Mouse (Mus musculus): ENCODE measurements around the gene Slc25a38. TPM values are rescaled to one million over a fixed set of nuclear protein-coding genes. Genes with fewer than 3 reads are reported as not detected.

Slc25a38 gene
- polyA plus RNA-seq, 1 experiment from 2014 or later, result 34.8 TPM

DNA sequence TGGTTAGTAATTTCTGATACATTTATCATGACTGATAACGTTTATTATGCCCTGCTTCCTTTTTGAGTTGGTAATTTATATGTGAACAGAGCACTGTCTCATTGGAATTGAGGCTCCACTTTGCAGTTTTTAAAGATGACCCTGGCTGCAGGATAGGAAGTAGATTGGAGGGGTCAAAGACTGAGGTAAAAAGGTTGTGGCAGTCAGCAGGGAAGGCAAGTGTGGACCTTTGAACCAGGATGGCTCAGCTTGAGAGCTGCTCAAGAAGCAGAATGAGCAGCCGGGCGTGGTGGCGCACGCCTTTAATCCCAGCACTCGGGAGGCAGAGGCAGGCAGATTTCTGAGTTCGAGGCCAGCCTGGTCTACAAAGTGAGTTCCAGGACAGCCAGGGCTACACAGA lies 3.3 kb downstream of the Slc25a38 start:
- H3K4me1 ChIP-seq (ENCODE audit: control insufficient read depth, insufficient read depth, low read length), result peaks cover 28% of the 10 kb centered on the region
- no peaks in the 10 kb centered on the region for H3K27me3 ChIP-seq (ENCODE audit: control insufficient read depth, insufficient read depth, low read length)
- no peak overlapping the region for H3K4me2 ChIP-seq (ENCODE audit: low read depth, low read length)
- WGBS, result 93% methylated on average over 7 of the region's 7 CpGs
- no peak overlapping the region for H3K9ac ChIP-seq (ENCODE audit: low read length)
- H3K9me3 ChIP-seq (replicated peaks; ENCODE audit: control insufficient read depth, low read length), result no peaks in the 10 kb centered on the region
- peaks cover 4% of the 10 kb centered on the region; the same call in 1 of the 2 replicates for H3K36me3 ChIP-seq (ENCODE audit: control insufficient read depth, insufficient read depth, low read length)
- H3K4me3 ChIP-seq (replicated peaks; ENCODE audit: low read length), result no peak overlapping the region
- no peak overlapping the region for H3K27ac ChIP-seq (ENCODE audit: low read length)
- no peak for ATAC-seq (ENCODE audit: insufficient read depth, low FRiP score)

DNA sequence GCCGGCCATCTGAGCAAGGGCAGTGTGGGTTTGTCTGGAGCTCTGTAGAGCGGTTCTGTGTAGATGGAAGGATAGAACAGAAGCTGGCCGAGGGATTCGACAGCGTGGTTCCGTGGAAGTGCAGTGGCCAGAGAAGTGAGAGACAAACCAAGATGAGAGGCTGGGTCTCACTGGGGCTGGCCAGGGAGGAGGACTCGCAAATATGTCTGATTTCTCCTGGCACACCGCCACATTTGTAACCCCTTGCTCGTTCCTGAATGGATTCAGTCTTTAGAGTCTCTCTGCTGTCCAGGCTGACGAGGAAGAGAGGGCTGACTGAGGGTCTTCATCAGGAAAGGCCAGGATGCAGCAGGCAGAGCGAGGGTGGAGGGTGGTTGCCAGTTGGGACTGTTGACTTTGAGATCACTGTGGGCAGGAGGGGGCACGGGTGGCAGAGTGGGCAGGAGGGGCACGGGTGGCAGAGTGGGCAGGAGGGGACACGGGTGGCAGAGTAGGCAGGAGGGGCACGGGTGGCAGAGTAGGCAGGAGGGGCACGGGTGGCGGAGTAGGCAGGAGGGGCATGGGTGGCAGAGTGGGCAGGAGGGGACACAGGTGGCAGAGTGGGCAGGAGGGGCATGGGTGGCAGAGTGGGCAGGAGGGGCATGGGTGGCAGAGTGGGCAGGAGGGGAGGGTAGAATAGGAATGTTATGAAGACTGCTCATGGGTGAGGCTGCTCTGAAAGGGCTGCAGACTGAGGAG lies 4.0 kb downstream of the Slc25a38 start:
- ATAC-seq (ENCODE audit: insufficient read depth, low FRiP score), result no peak
- 86% methylated on average over 17 of the region's 17 CpGs for WGBS
- no peak overlapping the region for H3K27ac ChIP-seq (ENCODE audit: low read length)

DNA sequence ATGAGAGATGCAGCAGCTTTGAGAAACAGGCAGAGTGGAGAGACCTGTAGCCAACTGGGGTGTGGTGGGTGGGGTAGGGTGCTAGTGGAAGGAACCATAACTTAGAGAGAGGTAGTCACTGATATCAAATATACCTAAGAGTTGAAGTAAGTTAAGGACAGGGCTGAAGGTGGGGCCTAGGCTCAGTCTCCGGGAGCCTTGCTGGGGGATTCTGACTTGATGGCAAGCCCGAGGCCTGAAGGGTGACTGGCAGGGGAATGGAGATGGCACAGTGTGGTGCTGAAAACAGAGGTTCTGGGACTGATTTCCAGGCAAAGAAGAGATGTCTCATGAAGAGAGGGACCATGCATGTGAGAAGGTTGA lies 4.6 kb downstream of the Slc25a38 start:
- H3K27me3 ChIP-seq (ENCODE audit: control insufficient read depth, insufficient read depth, low read length), result no peaks in the 10 kb centered on the region
- H3K4me2 ChIP-seq (ENCODE audit: low read depth, low read length), result no peak overlapping the region
- 83% methylated on average over 2 of the region's 2 CpGs for WGBS
- H3K9ac ChIP-seq (ENCODE audit: low read length), result no peak overlapping the region
- ATAC-seq (ENCODE audit: insufficient read depth, low FRiP score), result no peak
- peaks cover 28% of the 10 kb centered on the region for H3K4me1 ChIP-seq (ENCODE audit: control insufficient read depth, insufficient read depth, low read length)
- H3K4me3 ChIP-seq (replicated peaks; ENCODE audit: low read length), result no peak overlapping the region
- H3K36me3 ChIP-seq (ENCODE audit: control insufficient read depth, insufficient read depth, low read length), result peaks cover 4% of the 10 kb centered on the region; the same call in 1 of the 2 replicates
- H3K9me3 ChIP-seq (replicated peaks; ENCODE audit: control insufficient read depth, low read length), result no peaks in the 10 kb centered on the region
- peak overlapping the region; percentile 82; the same call in 1 of the 2 replicates for H3K27ac ChIP-seq (ENCODE audit: low read length)

More for the DNA sequence above, 4.0 kb downstream of the Slc25a38 start:
- H3K36me3 ChIP-seq (ENCODE audit: control insufficient read depth, insufficient read depth, low read length), result peaks cover 4% of the 10 kb centered on the region; the same call in 1 of the 2 replicates
- no peak overlapping the region for H3K4me3 ChIP-seq (replicated peaks; ENCODE audit: low read length)
- peaks cover 28% of the 10 kb centered on the region for H3K4me1 ChIP-seq (ENCODE audit: control insufficient read depth, insufficient read depth, low read length)
- no peak overlapping the region for H3K9ac ChIP-seq (ENCODE audit: low read length)
- no peaks in the 10 kb centered on the region for H3K9me3 ChIP-seq (replicated peaks; ENCODE audit: control insufficient read depth, low read length)
- no peaks in the 10 kb centered on the region for H3K27me3 ChIP-seq (ENCODE audit: control insufficient read depth, insufficient read depth, low read length)
- H3K4me2 ChIP-seq (ENCODE audit: low read depth, low read length), result no peak overlapping the region

DNA sequence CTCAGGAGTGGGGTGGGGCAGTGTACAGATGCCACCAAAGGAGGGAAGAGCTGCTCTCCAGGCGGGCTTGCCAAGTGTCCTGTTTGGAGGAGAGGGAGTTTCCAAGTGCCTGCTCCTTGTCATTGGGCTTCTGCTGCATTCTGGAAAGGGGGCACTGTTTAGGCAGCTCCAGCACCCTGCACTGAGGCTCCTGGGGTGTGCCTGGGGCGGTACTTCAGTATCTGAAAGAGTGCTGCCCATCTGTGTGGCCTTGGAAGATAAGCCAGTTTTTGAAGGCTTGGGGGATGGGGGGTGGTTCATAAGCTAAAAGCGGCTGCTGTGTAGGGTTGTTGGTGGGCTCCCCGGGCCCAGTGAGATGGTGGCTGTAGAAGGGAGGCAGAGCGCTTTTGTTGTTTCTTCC lies 5.4 kb downstream of the Slc25a38 start:
- H3K9ac ChIP-seq (ENCODE audit: low read length), result 0 out of 2 replicates have a peak overlapping the region, but pooled peaks have one; percentile 28
- H3K27me3 ChIP-seq (ENCODE audit: control insufficient read depth, insufficient read depth, low read length), result no peaks in the 10 kb centered on the region
- peaks cover 4% of the 10 kb centered on the region; the same call in 1 of the 2 replicates for H3K36me3 ChIP-seq (ENCODE audit: control insufficient read depth, insufficient read depth, low read length)
- H3K9me3 ChIP-seq (replicated peaks; ENCODE audit: control insufficient read depth, low read length), result no peaks in the 10 kb centered on the region
- H3K4me2 ChIP-seq (ENCODE audit: low read depth, low read length), result peak overlapping the region; percentile 5; the same call in 1 of the 2 replicates
- ATAC-seq (ENCODE audit: insufficient read depth, low FRiP score), result 0 out of 2 replicates have a peak, but pooled peaks have one; percentile 31
- H3K4me1 ChIP-seq (ENCODE audit: control insufficient read depth, insufficient read depth, low read length), result peaks cover 28% of the 10 kb centered on the region
- WGBS, result 75% methylated on average over 5 of the region's 5 CpGs
- H3K4me3 ChIP-seq (replicated peaks; ENCODE audit: low read length), result no peak overlapping the region
- H3K27ac ChIP-seq (ENCODE audit: low read length), result peak overlapping the region; percentile 82

DNA sequence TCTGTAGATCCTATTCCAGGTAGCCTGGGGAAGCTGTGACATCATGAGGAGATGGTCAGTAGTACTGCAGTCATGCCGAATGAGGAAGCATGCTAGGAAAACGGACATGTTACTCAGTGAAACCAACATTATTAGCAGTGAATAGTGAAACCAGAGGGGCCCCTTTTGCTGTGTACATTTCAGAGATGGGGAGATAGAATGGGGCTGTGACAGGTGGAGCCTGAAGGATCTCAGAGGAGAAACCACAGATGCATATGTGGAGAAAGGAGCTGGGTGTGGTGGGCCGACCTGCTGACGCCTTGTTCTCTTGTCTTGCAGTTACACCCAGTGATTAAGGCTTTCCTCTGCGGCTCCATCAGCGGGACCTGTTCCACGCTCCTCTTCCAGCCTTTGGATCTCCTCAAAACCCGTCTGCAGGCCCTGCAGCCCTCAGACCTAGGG lies 6.0 kb downstream of the Slc25a38 start:
- peaks cover 4% of the 10 kb centered on the region; the same call in 1 of the 2 replicates for H3K36me3 ChIP-seq (ENCODE audit: control insufficient read depth, insufficient read depth, low read length)
- H3K9ac ChIP-seq (ENCODE audit: low read length), result no peak overlapping the region
- no peak overlapping the region for H3K4me3 ChIP-seq (replicated peaks; ENCODE audit: low read length)
- no peaks in the 10 kb centered on the region for H3K9me3 ChIP-seq (replicated peaks; ENCODE audit: control insufficient read depth, low read length)
- no peaks in the 10 kb centered on the region for H3K27me3 ChIP-seq (ENCODE audit: control insufficient read depth, insufficient read depth, low read length)
- ATAC-seq (ENCODE audit: insufficient read depth, low FRiP score), result peak; percentile 77
- peak overlapping the region; percentile 82 for H3K27ac ChIP-seq (ENCODE audit: low read length)
- H3K4me2 ChIP-seq (ENCODE audit: low read depth, low read length), result peak overlapping the region; percentile 5; the same call in 1 of the 2 replicates
- WGBS, result 63% methylated on average over 8 of the region's 8 CpGs
- peaks cover 24% of the 10 kb centered on the region for H3K4me1 ChIP-seq (ENCODE audit: control insufficient read depth, insufficient read depth, low read length)

DNA sequence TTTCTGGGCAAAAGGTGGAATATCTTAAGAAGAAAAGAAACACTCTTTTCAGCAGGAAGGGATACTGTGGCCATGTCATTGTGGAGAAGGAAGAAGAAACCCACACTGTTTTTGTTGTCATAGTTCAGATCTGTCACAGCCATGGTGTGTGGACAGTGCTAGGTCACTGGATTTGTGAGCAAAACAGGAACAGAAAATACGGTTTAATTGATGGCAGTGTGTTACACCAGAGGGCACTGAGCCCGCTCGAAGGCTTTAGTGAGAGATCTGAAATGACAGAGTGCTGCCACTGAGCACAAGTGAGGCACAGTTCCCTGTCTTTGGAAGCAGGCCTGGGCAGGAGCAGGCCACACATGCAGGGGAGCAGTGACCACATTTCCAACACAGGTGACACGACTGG lies 8.0 kb downstream of the Slc25a38 start:
- Histone ChIP-seq H3K9me3 (replicated peaks; ENCODE audit: control insufficient read depth, low read length) (no peaks in the 10 kb centered on the region), H3K4me1 (ENCODE audit: control insufficient read depth, insufficient read depth, low read length) (peaks cover 23% of the 10 kb centered on the region), H3K4me2 (ENCODE audit: low read depth, low read length) (no peak overlapping the region), H3K9ac (ENCODE audit: low read length) (no peak overlapping the region), H3K4me3 (replicated peaks; ENCODE audit: low read length) (no peak overlapping the region), H3K27me3 (ENCODE audit: control insufficient read depth, insufficient read depth, low read length) (no peaks in the 10 kb centered on the region), H3K36me3 (ENCODE audit: control insufficient read depth, insufficient read depth, low read length) (peaks cover 4% of the 10 kb centered on the region; the same call in 1 of the 2 replicates), H3K27ac (ENCODE audit: low read length) (no peak overlapping the region)
- 86% methylated on average over 4 of the region's 4 CpGs for whole genome bisulfite sequencing
- no peak for ATAC-seq (ENCODE audit: insufficient read depth, low FRiP score)

DNA sequence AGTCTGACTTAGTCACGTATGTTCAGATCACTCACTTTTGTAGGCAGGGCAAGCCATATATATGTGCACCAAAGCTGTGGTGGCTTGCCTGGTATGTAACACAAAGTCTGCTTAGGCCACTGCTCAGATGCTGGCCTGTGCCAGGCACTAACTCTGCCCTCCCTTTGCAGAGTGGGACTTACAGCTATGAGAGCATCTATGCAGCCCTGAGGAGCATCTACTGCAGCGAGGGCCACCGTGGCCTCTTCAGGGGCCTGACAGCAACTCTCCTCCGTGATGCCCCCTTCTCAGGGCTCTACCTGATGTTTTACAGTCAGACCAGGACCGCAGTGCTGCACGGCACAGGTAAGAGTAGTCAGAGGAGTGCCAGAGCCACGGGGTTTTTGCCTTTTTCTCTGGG lies 10.3 kb downstream of the Slc25a38 start:
- no peaks in the 10 kb centered on the region for H3K27me3 ChIP-seq (ENCODE audit: control insufficient read depth, insufficient read depth, low read length)
- H3K9ac ChIP-seq (ENCODE audit: low read length), result no peak overlapping the region
- WGBS, result 91% methylated on average over 7 of the region's 7 CpGs
- H3K4me3 ChIP-seq (replicated peaks; ENCODE audit: low read length), result no peak overlapping the region
- ATAC-seq (ENCODE audit: insufficient read depth, low FRiP score), result no peak
- no peak overlapping the region for H3K4me2 ChIP-seq (ENCODE audit: low read depth, low read length)
- H3K9me3 ChIP-seq (replicated peaks; ENCODE audit: control insufficient read depth, low read length), result no peaks in the 10 kb centered on the region
- H3K36me3 ChIP-seq (ENCODE audit: control insufficient read depth, insufficient read depth, low read length), result peaks cover 4% of the 10 kb centered on the region; the same call in 1 of the 2 replicates
- H3K27ac ChIP-seq (ENCODE audit: low read length), result no peak overlapping the region
- peaks cover 7% of the 10 kb centered on the region for H3K4me1 ChIP-seq (ENCODE audit: control insufficient read depth, insufficient read depth, low read length)

DNA sequence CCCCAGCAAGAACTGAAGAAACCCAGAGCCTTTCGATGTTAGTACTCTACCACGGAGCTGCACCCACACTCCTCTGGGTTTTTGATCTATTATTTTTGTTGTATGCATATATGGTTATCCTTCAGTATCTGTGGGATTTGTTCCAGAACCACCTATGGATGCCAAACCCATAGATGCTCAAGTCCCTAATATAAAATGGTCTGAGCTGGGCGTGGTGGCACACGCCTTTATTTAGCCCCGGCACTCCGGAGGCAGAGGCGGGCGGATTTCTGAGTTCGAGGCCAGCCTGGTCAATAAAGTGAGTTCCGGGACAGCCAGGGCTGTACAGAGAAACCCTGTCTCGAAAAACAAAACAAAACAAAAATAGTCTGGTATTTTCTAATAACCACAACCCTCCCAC lies 16.7 kb downstream of the Slc25a38 start:
- Histone ChIP-seq H3K4me3 (replicated peaks; ENCODE audit: low read length) (peak overlapping the region; percentile 74), H3K4me2 (ENCODE audit: low read depth, low read length) (peak overlapping the region; percentile 68), H3K9me3 (replicated peaks; ENCODE audit: control insufficient read depth, low read length) (no peaks in the 10 kb centered on the region), H3K27me3 (ENCODE audit: control insufficient read depth, insufficient read depth, low read length) (no peaks in the 10 kb centered on the region), H3K4me1 (ENCODE audit: control insufficient read depth, insufficient read depth, low read length) (peaks cover 15% of the 10 kb centered on the region), H3K9ac (ENCODE audit: low read length) (peak overlapping the region; percentile 74), H3K27ac (ENCODE audit: low read length) (peak overlapping the region; percentile 88), H3K36me3 (ENCODE audit: control insufficient read depth, insufficient read depth, low read length) (peaks cover 19% of the 10 kb centered on the region)
- 46% methylated on average over 11 of the region's 11 CpGs for WGBS
- no peak for ATAC-seq (ENCODE audit: insufficient read depth, low FRiP score)

DNA sequence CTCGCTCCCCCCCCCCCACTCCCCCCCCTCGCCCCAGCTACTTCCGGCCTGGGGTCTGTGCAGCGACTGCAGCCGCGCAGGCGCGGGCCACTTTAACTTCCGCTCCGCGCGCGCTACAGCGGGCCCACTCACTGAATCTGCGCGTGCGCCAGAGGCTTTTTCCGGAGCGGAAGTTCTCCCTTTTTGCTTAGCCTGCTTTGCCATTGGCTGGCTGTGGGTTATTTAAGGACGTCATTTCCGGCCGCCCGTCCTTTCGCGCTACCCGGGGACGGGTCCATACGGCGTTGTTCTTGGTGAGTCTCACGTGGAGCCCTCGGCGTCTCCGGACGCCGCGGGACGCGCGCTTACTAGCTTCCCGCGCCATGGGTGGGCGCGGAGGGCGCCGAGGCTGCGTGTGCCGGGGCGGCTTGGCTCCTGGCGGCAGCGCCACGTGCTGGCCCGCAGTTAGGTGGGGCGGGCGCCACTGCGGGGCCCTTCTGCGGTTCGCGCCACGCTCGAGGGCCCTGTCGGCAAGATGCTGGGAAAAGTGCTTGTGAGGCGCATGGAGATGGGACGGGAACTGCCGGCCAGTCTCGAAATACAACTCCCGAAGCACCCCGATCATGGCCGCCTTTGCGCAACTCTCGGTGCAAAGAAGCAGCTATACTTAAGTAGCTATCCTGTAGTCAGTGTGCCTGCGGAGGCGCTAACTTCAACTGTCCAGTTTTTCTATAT lies 17.5 kb downstream of the Slc25a38 start, which contains the start of gene Rpsa:
Rpsa (plus strand) TSS at position 152 of the 714 bp plus-strand sequence.
- Histone ChIP-seq H3K36me3 (ENCODE audit: control insufficient read depth, insufficient read depth, low read length) (peaks cover 23% of the 10 kb centered on the region), H3K9ac (ENCODE audit: low read length) (peak within 1 kb of the TSS; percentile 93), H3K9me3 (replicated peaks; ENCODE audit: control insufficient read depth, low read length) (no peaks in the 10 kb centered on the region), H3K4me3 (replicated peaks; ENCODE audit: low read length) (peak within 1 kb of the TSS; percentile 74), H3K4me1 (ENCODE audit: control insufficient read depth, insufficient read depth, low read length) (peaks cover 15% of the 10 kb centered on the region), H3K4me2 (ENCODE audit: low read depth, low read length) (peak within 1 kb of the TSS; percentile 95), H3K27ac (ENCODE audit: low read length) (peak within 1 kb of the TSS; percentile 88), H3K27me3 (ENCODE audit: control insufficient read depth, insufficient read depth, low read length) (no peaks in the 10 kb centered on the region)
- ATAC-seq (ENCODE audit: insufficient read depth, low FRiP score), result peak; percentile 98
- WGBS, result 0% methylated on average over 71 of the region's 72 CpGs
